Mouse (Mus musculus) liver, adult 2 months (tissue): ENCODE results near the gene Ccdc190.

ENCODE experiments used
- CTCF ChIP-seq: fragments of 200-500 bp; IDR thresholded peaks from 2 replicates; pipeline ENCODE4 v1.5.1; 2011; ENCODE audit warnings: low read depth, low read length, control low read depth
- POLR2A ChIP-seq: fragments of 200-500 bp; IDR thresholded peaks from 2 replicates; pipeline ENCODE4 v1.6.1; 2011; ENCODE audit warnings: low read length, control low read depth; ENCODE audit not compliant: insufficient read depth; ENCODE audit errors: extremely low read depth

DNA sequence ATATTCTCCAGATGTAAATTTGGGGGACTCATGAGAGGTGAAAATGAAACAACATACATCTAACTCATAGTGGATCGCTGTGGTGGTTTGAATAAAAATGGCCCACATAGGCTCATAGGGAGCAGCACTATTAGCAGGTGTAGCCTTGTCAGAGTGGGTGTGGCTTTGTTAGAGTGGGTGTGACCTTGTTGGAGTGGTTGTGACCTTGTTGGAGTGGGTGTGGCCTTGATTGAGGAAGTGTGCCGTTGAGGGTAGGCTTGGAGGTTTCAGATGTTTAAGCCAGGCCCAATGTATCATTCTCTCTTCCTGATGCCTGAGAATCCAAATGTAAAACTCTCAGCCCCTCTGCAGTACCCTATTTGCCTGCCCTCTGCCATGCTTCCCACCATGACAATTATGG, 34.5 kb upstream of the Ccdc190 start:
- no peak for TF ChIP-seq CTCF
- no peak for TF ChIP-seq POLR2A
